Mouse (Mus musculus): ENCODE data around the gene Ermard. TPM values are rescaled to one million over a fixed set of nuclear protein-coding genes. Genes with fewer than 3 reads are reported as not detected.
"Not testable (repeated sequence)": the region's sequence is repeated elsewhere in the genome, so short reads cannot be mapped to it uniquely, and the experiment has no call there.

The Ermard gene
- polyA plus RNA-seq, 1 experiment from 2014 or later, result 101 TPM

DNA sequence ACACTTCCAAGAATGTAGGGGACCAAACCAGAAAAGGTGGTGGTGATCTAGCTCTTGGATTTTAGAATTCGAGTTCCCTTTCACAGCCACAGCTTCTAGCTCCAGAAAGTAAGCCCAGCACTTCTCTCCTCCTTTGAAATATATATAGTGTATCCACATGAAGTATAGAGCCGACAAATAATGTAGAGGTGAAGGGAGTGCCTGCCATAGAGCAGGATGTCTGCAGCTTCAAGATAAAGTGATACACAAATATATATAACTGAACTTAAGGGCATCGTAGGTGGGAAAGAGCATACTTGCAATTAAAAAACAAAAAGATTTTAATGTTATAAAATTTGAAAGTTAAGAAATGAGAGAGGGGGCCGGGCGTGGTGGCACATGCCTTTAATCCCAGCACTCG lies 15.5 kb upstream of the Ermard start:
- H3K4me3 ChIP-seq; H3K9me3 ChIP-seq; H3K4me2 ChIP-seq (replicated peaks); H3K27me3 ChIP-seq; H3K36me3 ChIP-seq; H3K4me1 ChIP-seq; ATAC-seq (ENCODE audit: insufficient number of reproducible peaks, insufficient read depth, low FRiP score, low TSS enrichment); H3K27ac ChIP-seq; H3K9ac ChIP-seq: not testable (repeated sequence)
- no CpG with 5 or more reads among the region's 6 CpGs for WGBS

DNA sequence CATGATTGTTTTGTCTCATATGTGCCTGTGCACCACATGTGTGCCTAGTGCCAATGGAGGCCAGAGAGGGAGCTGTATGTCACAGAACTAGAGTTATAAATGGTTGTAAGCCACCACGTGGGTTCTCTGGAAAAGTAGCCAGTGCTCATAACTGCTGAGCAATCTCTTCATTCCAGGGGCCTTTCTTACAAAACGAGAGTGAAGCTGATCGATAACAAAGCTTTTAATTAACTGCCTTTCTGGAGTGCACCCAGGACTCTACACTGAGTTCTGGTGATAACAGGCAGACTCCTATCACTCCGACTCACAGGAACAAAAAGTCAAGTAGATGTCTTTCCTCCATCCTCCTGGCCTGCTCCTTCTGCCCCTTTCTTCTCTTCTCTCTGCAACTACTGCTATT lies 9.6 kb upstream of the Ermard start:
- not testable (repeated sequence) for ATAC-seq (ENCODE audit: insufficient number of reproducible peaks, insufficient read depth, low FRiP score, low TSS enrichment); H3K27me3 ChIP-seq; H3K4me1 ChIP-seq; H3K27ac ChIP-seq; H3K4me3 ChIP-seq; H3K9me3 ChIP-seq; H3K9ac ChIP-seq; H3K4me2 ChIP-seq (replicated peaks); H3K36me3 ChIP-seq
- no CpG with 5 or more reads among the region's 4 CpGs for WGBS

DNA sequence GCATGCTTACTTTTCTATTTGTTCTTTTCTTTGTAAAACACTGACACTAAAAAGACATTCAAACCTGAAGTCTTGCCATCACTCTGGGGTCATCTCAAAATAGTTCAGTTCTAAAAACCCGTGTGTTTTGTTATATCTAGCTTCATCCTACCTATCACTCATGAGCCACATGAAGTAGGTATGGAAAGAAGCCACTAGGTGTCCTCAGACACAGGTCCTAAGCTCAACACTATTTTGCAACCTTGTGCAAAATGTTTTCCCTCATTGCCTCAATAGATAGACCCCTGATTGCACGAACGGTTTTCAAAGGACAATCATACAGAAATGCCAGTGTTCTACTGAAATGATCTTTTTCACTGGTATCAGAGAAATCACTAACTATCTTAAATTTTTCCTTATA lies 553 bp upstream of the Ermard start:
- H3K4me1 ChIP-seq; H3K9ac ChIP-seq; H3K9me3 ChIP-seq; H3K27ac ChIP-seq; H3K4me3 ChIP-seq; H3K36me3 ChIP-seq; ATAC-seq (ENCODE audit: insufficient number of reproducible peaks, insufficient read depth, low FRiP score, low TSS enrichment); H3K27me3 ChIP-seq; H3K4me2 ChIP-seq (replicated peaks): not testable (repeated sequence)
- no CpG with 5 or more reads among the region's 3 CpGs for WGBS

DNA sequence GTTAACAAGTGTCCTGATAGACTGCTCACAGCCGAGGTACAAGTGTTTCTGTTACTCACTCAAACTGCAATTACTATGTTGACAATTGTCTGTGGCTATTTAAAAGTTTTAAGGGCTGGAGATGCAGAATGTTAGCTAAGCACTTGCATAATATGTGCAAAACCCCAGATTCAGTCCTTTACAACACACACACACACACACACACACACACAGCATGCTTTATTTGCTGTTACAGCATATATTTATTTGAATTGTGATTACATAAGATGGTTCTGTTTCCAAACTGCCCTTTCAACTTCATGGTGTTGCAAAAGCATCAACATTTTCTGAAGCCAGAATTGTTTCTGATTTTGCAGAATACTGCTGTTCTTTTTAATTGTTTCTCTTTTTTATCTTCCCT lies 9.3 kb downstream of the Ermard start:
- not testable (repeated sequence) for ATAC-seq (ENCODE audit: insufficient number of reproducible peaks, insufficient read depth, low FRiP score, low TSS enrichment); H3K9me3 ChIP-seq; H3K4me1 ChIP-seq; H3K9ac ChIP-seq; H3K27me3 ChIP-seq; H3K4me2 ChIP-seq (replicated peaks); H3K27ac ChIP-seq; H3K4me3 ChIP-seq; H3K36me3 ChIP-seq
- WGBS, result no CpG with 5 or more reads among the region's 1 CpGs

DNA sequence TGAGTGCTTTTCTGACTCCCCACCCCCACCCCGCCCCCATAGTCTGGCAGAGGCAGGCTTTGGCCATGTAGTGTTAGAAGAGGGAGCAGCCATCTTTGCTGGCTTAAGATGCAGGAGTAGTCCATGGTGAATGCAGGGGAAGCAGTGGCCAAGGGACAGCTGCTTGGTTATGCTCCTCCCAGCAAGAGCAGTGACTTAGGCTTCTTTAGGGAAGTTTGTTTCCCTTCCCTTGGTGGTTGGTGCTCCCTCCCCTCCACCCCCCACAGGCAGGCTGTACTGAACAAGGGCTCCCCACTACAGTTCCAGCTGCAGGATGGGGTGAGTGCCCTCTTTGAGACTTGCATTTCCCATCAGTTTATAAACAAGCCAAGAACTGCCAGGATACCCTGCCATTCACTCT lies 11.8 kb downstream of the Ermard start:
- H3K27me3 ChIP-seq; H3K4me1 ChIP-seq; H3K4me2 ChIP-seq (replicated peaks); H3K4me3 ChIP-seq; H3K9ac ChIP-seq; ATAC-seq (ENCODE audit: insufficient number of reproducible peaks, insufficient read depth, low FRiP score, low TSS enrichment); H3K27ac ChIP-seq; H3K9me3 ChIP-seq: not testable (repeated sequence)
- peaks cover 17% of the 10 kb centered on the region for H3K36me3 ChIP-seq
- 67% methylated on average over 1 of the region's 1 CpGs for WGBS

DNA sequence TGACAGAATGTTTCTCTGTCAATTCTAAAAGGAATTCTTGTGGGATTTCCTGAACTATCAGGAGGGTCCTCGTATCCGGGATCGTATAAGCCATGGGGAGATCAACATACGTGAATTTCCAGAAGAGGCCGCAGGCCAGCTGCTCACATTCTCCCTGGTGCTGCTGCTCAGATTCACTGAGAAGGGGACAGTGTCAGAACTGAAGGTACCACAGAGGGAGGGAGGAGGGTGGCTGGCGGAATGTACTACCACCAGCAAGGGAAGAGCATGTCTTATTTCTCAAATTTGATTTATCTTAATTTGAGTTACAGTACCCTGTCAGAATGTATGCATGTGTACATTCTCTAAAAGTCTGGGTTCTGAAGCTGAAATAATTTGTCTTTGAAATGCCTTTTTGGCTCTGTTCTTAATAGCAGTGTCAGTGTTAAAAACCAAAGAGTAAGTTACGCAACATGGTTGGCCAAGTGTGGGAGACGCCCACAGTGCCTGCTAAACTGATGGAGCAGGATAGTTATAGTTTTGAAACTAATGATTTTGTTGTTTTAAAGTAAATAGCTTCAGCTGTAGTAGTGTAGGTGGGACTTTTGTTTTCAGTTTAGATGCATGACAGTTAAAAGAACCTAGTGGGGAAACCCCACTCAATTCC lies 12.3 kb downstream of the Ermard start:
- not testable (repeated sequence) for H3K4me3 ChIP-seq; H3K27me3 ChIP-seq; H3K4me1 ChIP-seq; H3K27ac ChIP-seq; H3K9me3 ChIP-seq; H3K9ac ChIP-seq; ATAC-seq (ENCODE audit: insufficient number of reproducible peaks, insufficient read depth, low FRiP score, low TSS enrichment); H3K4me2 ChIP-seq (replicated peaks)
- 89% methylated on average over 6 of the region's 8 CpGs for WGBS
- H3K36me3 ChIP-seq, result peaks cover 22% of the 10 kb centered on the region

DNA sequence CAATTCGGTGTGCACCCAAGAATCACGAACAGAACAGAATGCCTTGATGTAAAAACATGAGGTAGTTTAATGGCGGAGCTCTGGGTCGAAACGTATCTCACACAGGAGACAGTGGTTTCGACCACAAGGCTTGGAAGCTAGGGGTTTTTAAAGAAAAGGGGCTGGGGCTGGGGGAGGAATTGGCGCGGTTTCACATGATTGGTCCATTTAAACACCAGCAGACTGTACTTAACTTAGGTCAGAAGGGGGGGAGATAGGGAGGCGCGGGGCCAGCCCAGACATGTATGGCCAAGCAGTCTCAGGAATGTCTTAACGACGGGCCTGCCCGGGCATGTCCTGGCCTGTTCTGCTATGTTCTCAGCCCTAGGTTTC lies 12.8 kb downstream of the Ermard start:
- H3K4me1 ChIP-seq; H3K27ac ChIP-seq; H3K27me3 ChIP-seq; H3K4me2 ChIP-seq (replicated peaks); H3K9me3 ChIP-seq; H3K9ac ChIP-seq; ATAC-seq (ENCODE audit: insufficient number of reproducible peaks, insufficient read depth, low FRiP score, low TSS enrichment); H3K4me3 ChIP-seq: not testable (repeated sequence)
- WGBS, result 84% methylated on average over 12 of the region's 13 CpGs
- H3K36me3 ChIP-seq, result peaks cover 27% of the 10 kb centered on the region

DNA sequence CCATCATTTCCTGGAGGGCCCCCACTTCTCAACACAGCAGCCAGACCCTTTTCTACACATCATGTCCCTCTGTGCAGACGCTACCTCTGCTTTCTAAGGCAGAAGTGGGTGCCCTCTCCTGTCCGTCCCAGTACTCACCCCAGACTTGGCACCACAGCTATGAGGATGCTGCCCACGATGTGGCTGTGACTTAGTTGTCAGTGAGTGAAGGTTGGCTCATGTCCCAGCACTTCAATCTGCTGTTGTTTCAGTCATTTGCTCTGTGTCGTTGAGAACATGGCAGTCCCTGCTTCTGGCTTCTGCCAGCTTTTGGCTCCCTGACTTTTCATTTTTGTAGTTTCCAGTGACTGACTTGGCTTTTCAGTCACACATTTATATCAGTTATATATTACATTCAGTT lies 14.9 kb downstream of the Ermard start:
- H3K27me3 ChIP-seq, result no peaks in the 10 kb centered on the region
- H3K36me3 ChIP-seq, result peaks cover 44% of the 10 kb centered on the region

DNA sequence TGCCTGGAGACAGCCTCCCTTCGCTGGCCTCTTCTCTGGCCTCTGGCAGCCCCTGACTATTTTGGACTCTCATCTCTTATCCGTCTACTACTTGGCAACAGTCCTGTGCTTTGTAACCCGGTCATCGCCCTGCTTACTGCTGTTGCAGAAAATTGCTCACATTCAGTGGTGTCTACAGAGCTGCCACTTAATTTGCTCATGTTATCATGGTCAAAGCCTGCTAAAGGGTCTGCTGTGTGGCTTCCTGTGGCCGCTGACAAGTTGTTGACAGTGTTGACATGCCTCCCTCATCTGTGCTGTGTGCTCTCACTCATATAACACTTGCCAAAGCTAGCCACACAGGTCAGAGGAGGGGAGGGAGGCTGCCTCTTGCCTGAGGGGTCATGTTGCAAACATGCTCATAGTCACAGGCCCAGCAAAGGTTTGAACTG lies 17.2 kb downstream of the Ermard start:
- Histone ChIP-seq H3K27me3 (no peaks in the 10 kb centered on the region), H3K27ac (no peak overlapping the region), H3K4me1 (no peaks in the 10 kb centered on the region), H3K9me3 (no peaks in the 10 kb centered on the region), H3K9ac (no peak overlapping the region), H3K4me3 (no peak overlapping the region), H3K4me2 (replicated peaks) (no peak overlapping the region), H3K36me3 (peaks cover 47% of the 10 kb centered on the region)
- WGBS, result 86% methylated on average over 5 of the region's 5 CpGs
- no peak for ATAC-seq (ENCODE audit: insufficient number of reproducible peaks, insufficient read depth, low FRiP score, low TSS enrichment)

More for the DNA sequence above, 14.9 kb downstream of the Ermard start:
- no peaks in the 10 kb centered on the region for H3K4me1 ChIP-seq
- H3K9me3 ChIP-seq, result no peaks in the 10 kb centered on the region
- 86% methylated on average over 4 of the region's 4 CpGs for WGBS
- H3K27ac ChIP-seq, result no peak overlapping the region
- no peak overlapping the region for H3K9ac ChIP-seq
- H3K4me3 ChIP-seq, result no peak overlapping the region
- no peak overlapping the region for H3K4me2 ChIP-seq (replicated peaks)
- no peak for ATAC-seq (ENCODE audit: insufficient number of reproducible peaks, insufficient read depth, low FRiP score, low TSS enrichment)

DNA sequence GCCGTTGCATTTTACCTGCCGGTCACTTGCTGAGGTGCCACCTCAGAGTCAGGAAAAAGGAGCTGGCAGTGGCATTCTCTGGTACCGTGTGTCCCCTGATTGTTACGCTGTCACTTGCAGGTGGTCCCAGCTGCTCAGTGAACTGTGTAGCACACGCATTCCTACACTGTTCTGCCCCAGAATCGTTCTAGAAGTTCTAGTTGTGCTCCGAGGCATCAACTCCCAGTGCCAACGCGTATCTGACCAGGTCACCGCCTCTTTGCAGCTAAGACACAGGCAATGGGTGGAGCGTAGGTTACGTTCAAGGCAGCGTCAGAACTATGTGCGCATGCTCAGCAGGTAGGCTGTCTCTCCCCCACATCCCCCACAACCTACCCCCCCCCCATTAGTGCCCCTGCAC lies 18.6 kb downstream of the Ermard start:
- Histone ChIP-seq H3K4me2 (replicated peaks) (no peak overlapping the region), H3K27ac (no peak overlapping the region), H3K4me1 (no peaks in the 10 kb centered on the region), H3K9ac (no peak overlapping the region), H3K9me3 (no peaks in the 10 kb centered on the region), H3K4me3 (no peak overlapping the region), H3K27me3 (no peaks in the 10 kb centered on the region), H3K36me3 (peaks cover 55% of the 10 kb centered on the region)
- no peak for ATAC-seq (ENCODE audit: insufficient number of reproducible peaks, insufficient read depth, low FRiP score, low TSS enrichment)
- 94% methylated on average over 14 of the region's 14 CpGs for WGBS

DNA sequence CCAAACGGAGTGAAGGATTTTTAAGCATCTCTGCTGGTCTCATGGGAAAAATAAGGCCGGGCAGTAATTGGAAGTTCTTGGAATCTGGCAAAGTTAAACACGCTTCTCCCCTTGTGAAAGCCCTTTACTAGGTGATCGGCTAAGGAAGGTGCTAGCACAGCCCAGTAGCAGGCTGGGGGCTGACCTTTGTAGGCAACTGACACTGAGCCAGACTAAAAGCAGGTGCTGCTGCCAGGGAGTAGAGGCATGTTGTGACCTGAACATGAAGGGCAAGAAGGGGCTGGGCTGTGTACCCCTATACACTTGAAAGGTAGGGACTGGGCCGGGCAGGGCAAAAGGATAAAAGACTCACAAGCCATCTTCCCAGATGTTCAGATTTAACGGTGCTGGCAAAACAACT lies 19.3 kb downstream of the Ermard start:
- no peaks in the 10 kb centered on the region for H3K4me1 ChIP-seq

DNA sequence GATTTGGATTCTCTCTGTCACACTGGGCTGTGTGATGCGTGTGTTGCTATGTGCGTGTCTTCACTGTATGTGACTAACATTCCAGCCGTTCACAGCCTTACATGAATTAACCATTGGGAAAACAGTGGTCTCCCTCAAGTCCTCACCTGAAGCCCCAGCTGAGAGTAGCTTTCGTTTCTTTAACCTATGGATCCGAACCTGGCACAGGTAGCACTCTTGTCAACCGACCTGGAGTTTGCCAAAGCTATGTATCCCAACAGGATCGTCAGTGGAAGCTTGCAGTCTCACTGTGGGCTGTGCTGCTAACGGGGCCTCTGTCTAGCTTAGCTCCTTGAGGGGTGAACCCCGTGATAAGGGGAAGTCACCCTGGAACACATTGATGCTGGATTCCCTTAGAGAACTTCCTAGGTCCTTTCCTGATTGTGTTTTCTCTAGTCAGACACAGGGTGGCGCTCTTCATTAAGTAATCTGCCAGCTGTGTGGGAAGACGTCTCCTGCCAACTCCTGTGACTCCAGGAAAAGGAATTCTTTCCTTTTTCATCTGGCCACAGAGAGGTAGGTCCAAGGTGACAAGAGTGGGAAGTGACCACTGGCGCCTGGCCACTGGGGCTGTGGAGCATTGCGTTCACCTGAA lies 24.5 kb downstream of the Ermard start:
- no peak overlapping the region for H3K9ac ChIP-seq
- H3K27me3 ChIP-seq, result no peaks in the 10 kb centered on the region
- H3K27ac ChIP-seq, result no peak overlapping the region
- H3K4me2 ChIP-seq (replicated peaks), result no peak overlapping the region
- H3K9me3 ChIP-seq, result no peaks in the 10 kb centered on the region
- H3K4me3 ChIP-seq, result no peak overlapping the region
- 40% methylated on average over 13 of the region's 13 CpGs for WGBS
- H3K4me1 ChIP-seq, result no peaks in the 10 kb centered on the region
- no peak for ATAC-seq (ENCODE audit: insufficient number of reproducible peaks, insufficient read depth, low FRiP score, low TSS enrichment)
- H3K36me3 ChIP-seq, result peaks cover 16% of the 10 kb centered on the region; the same call in 1 of the 2 replicates

More for the DNA sequence above, 19.3 kb downstream of the Ermard start:
- Histone ChIP-seq H3K9ac (no peak overlapping the region), H3K36me3 (peaks cover 55% of the 10 kb centered on the region), H3K27me3 (no peaks in the 10 kb centered on the region), H3K27ac (no peak overlapping the region), H3K9me3 (no peaks in the 10 kb centered on the region), H3K4me3 (no peak overlapping the region), H3K4me2 (replicated peaks) (no peak overlapping the region)
- ATAC-seq (ENCODE audit: insufficient number of reproducible peaks, insufficient read depth, low FRiP score, low TSS enrichment), result no peak
- 88% methylated on average over 6 of the region's 6 CpGs for WGBS
